Mouse (Mus musculus) megakaryocyte-erythroid progenitor cell, adult 5-6 weeks (primary cell): ENCODE data around the gene Lgr6. TPM values are rescaled to one million over a fixed set of nuclear protein-coding genes. Genes with fewer than 3 reads are reported as not detected.

ENCODE experiments used
- ATAC-seq: replicated peaks from 2 replicates; pipeline ENCODE4 v1.8.0; 2016; ENCODE audit warnings: mild to moderate bottlenecking, inconsistent platforms; ENCODE audit not compliant: severe bottlenecking, poor library complexity, low FRiP score, low TSS enrichment
- total RNA-seq, 2 experiments: library from RNA; stranded (forward) in 1 of 2; stranded (reverse) in 1 of 2; fragments of 200-1000, 215-1000 nt in 1 of 2; fragments of >200 nt in 1 of 2; fragmentation: Nextera tagmentation in 1 of 2; gene quantifications; 2 replicates each; pipeline ENCODE4 v1.2.3; 2014 to 2017

Lgr6 gene
- total RNA-seq, 2 experiments from 2014 or later = not detected

DNA sequence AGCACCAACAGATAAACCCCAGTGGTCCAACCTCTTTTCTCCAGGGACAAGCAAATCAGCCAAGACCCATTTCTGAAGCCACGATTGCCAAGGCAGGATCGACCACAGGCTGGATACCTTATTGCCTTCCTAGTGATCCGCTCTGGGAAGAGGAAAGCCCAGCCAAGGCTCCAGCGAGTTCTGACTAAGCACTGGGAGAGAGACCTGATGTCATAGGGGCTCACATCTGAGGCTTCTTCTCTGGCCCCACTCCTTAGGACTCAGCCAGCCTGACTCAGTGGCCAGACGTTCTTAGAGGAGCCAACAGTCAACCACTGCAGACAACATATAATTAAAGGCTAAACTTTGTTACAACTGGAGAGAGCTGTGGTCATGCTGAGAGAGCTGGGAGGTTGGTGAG is 83.1 kb downstream of the Lgr6 start:
- ATAC-seq = no peak

DNA sequence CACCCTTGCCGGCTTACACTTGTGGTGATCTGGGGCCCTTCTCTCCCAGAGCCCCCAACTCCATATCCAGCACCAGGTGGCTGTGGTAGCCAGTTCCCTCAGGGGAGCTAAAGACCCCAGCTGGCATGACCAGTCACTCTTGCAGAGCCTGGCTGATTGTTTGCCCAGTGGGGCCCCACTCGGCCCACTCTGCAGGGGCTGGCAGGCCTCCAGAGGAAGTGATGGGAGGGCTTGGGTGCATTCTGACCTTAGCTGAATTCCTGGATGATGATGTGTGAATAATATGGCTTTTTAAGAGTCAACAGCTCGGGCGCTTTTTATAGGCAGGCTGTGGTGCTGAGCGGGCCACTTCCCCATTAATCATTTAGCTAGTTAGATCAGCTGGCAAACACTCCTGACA is 84.1 kb downstream of the Lgr6 start:
- no peak for ATAC-seq

DNA sequence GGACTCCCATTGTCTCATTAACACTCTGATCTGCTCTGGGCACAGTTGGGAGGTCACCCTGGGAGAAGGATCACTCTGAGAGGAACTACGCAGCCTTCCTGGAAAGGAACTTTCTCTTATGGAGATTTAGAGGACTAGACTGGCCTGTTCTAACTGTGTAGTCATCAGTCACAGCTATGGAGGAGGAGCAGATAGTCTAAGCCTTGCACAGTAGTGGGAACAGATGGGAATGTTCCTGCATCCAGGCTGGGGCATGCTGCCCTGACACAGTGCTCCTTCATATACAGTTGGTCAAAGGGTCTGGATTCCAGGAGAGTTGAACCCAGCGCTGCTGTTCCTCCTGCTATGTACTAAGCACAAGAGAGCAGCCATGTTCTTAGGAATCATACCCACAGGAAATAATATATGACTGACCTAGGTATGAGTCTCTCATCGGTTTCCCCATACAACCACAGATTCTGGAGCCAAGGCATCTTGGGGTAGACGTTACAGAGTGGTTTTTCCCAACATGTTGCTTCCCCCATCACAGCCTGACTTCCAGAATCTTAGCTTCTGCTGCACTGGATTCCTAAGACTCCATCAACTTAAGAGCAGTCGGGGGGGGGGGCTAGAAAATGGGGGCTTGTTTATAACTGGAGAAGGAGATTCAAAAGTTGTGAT is 84.7 kb downstream of the Lgr6 start:
- ATAC-seq = no peak

DNA sequence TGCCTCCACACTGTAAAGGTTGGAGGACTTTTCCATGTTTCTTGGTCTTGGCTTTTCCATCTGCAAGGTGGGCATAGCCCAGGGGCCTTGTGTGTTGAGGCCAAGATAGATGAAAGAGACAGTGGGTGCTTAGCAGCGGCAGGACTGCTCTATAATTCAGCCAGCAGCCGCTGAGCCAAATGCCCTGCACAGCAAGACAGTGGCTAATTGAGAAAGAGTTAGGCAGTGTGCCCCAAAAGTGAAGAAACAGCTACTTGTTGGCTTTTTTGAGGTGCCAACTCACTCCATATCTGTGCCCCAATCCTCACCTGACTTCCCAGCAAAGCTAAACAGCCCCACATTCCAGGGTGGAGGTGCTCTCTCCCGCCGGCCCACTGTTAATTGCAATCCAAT is 85.3 kb downstream of the Lgr6 start:
- no peak for ATAC-seq

DNA sequence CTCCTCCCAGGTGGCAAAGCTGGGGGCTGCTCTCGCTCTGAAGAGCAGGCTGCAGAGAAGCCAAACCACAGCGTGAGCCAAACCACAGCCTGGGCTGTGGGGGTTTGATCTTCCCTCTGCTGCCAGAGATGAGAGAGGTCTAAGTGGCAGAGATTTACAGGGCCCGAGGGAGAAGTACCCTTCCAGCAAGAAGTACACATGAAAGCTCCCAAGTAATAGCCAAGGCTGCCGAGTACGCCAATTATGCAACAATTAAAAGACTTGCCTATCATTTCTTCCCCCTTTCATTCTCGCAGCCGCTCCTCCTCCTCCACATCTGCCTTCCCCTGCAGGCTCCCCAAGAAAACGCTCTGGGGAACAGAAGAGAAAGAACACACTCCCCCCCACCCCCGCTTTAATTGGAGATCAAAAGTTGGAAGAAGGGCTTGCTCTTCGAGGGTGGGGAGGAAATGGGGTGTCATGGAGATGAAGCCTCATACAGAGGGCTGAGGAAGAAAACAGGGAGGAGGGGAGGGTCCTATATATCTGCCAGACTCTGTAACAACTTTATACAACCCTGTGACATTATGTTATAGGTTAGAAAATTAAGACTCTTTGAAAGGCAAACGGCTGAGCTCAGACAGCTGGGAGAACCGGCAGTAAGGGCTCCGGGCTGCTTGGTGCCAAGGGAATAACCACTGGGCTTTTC is 85.8 kb downstream of the Lgr6 start:
- ATAC-seq = no peak

DNA sequence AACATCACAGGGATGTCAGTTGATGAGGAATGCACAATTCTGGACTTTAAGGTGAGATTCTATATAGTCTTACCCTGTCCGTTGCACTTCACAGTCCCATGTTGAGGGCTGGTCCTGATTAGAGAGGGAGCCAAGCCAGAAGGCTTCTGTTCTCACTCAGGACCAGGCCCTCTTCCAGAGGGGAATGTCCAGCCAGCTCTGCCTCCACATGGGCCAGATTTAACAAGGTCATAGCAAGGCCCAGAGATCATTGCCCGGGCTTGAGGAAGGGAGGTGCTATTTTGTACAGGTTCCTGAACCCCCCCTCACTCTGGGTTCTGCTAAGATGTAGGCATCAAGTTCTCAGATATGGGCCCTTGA is 87.4 kb downstream of the Lgr6 start:
- no peak for ATAC-seq

DNA sequence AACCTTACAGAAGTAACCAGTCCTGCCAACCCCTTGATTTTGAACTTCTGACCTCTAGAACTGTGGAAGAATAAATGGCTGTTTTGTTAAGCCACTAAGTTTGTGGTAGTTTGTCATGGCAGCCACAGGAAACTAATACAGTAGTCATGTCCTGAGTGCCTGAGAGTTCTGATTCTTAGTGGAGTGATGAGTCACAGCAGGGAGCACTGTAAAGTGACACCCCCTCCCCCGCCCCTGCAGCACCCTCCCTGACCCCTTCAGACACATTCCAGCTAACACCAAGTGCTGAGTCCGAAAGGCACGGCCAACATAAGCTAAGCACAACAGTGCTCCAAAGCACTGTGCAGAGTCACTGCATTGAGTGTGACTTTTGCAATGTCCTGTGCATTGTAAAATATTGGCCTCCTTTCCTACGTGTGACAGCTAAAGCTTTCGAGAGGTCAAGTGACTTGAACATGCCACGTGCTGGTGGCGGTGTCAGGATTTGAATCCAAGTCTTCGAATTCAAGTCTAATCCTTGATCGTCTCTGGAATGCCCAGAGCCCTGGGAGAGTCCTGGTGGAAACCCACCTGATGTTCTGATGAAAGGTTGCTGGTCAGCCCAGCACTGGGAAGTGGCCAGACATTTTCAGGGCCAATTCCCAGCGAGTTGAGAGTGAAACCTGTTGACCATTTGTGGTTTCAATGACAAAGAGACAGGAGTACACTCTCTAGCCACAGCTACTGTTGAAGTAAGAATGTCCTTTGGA is 88.0 kb downstream of the Lgr6 start:
- no peak for ATAC-seq

DNA sequence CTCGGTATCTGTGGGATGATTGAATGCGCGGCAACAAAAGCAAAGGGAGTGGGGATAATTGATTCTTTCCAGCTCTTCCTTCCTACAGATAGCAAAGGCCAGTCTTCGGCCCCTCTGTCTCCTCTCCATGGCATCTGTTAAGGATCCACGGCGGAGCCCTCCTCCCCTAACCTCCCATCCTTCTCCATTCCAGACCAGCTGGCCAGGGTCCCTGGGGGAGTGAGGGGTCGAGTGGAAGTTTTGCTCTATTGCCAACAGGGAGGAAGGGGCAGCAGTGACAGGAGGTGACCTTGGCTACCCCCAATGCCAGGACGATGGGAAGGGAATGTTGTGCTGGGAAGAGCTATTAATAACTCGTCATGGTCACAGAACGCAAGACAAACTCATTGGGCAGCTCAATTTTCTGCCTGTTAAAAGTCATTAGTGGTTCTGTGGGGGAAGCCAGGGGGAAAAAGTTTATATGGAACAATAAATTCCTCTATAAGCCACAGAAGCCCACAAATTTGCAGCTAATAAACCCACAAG is 90.1 kb downstream of the Lgr6 start:
- no peak for ATAC-seq

DNA sequence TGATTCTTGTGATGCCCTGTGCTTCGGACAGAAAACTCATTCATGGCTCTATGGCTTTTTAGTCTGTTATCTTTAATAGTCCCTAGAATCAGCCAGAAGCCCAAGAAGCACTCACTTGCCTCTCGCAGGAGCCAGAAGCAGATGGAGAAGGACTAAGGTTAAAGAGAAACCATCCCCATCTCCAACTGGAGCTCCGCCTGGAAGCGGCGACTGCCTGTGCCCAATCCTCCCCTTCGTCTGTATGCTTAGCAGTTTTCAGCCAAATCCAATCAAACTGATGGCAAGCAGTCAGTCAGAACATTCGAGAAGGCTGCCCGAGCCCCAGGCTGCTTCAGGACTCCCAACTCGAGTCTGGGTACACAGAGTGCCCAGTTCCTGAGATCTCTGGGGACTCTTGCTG is 92.6 kb downstream of the Lgr6 start:
- ATAC-seq = no peak

DNA sequence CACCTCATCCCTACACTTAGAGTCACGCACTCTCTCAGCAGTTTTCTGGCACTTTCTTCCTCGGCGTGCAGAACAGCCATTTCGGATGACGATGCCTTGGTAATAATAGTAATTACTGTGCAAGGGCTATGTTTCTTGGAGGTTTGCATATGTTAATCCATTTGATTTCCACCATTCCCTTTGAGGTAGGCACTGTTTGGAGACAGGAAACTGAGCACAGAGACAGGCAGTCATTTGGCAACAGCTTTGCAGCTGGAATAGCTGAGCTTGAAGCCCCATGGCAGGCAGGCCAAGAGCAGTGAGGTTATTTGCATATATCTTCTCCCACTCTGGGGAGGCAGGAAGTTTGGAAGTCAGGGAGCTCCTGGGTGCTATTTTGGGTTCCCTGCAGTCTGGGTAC is 93.2 kb downstream of the Lgr6 start:
- no peak for ATAC-seq

DNA sequence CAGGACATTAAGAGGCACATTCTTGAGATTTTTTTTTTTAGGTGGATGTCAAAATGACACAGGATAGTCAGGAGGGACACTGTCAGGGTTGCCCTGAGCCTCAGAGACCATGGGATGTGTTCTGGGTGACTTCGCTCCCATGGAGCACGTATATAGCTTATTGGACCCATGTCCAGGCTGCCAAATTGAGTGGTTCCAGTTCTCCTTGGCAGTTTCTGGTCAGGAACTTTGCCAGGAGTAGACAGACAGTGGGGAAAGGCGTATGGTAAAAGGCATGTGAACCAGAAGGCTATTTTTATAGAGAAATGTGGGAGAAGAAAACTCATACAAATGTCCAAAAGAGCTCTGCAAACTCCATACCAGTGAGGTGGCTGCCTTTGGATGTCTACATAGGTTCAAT is 95.2 kb downstream of the Lgr6 start:
- no peak for ATAC-seq

DNA sequence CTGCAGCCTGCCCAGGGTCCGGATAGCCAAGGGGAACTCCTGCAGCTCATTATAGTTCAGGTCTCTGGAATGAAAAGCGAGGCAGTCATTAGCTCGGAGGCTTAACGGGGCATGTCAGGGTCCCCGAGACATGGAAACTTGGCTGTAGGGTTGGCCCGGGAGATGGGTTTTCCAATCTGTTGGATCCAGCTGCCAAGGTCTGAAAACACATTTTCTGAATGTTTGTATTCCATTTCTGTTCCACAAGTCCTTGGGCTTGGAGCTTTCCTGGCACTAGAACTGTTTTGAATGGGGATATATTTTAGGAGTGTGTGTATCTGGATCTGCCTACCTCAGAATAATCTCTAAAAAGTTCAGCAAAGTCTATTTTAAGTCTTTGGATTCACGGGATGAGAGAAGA is 99.4 kb downstream of the Lgr6 start:
- ATAC-seq = no peak

DNA sequence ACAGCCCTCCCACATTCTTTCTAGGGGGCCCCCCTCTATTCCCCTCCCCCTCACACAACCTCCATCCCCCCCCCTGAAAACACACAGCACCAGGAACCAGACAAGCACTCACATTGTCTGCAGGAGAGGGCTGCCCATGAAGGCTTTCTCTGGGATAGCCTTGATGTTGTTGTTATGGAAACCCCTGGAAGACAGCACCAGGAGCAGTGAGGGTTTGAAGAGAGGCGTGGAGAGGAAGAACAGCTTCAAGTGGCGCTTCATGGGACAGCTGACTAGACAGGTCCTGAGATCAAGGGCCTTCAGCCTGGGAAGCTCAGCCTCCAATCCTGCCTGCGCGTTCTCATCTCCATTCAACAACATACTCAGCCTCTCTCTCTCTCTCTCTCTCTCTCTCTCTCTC is 101.7 kb downstream of the Lgr6 start:
- no peak for ATAC-seq

DNA sequence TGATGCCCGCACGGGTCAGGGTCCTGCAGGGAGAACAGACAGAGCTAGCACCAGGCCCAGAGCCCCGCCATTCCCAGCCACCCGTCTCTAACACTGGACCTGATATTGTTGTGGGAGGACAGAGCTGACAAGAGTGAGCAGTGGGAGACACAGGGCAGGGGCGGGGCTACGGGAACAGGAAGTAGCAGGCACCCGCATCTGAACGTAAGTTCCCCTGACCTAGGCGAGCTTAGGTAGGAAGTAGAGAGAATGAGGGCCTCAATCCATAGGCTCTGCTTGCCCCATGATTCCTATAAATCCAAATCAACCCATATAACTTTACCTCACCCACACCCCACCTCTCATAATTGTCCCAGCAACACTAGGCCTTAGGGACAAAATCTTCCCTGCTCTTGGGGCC is 104.5 kb downstream of the Lgr6 start:
- no peak for ATAC-seq

DNA sequence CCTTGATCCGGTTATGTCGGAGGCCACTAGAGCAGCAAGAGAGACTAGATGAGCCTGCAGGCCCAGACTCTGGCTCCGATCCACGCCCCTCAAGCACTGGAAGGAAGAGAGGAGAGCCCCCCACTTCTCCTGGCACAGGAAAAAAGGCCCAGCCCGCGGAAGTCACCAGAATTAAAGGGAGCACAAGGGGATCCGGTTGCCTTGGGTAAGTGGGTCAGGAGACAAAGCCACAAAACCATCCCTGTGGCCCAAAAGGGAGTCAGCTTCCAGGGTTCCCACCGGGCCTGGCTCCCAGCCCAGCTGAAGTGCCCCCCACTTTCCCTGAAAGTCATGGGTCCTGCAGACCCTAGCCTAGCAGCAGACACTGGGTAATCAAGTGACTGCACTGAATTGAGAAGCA is 106.8 kb downstream of the Lgr6 start:
- ATAC-seq = no peak

DNA sequence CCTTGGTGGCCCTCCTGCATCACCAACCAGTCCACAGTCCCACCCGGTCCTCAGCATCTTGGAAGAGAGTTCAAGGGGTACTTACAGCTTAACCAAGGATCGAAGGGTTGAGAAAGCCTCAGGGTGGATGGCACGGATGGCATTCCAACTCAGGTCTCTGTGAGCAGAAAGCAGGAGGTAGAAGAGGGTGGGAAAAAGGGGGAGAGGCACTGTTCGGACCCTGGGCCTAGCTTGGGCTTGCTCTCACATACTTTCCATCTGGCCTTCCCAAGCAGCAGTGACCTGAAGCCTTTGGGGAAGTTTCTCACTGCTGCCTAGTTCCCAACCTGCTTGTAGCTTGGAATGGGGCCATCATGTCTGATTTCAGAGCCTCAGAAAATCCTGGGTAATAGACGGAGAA is 107.5 kb downstream of the Lgr6 start:
- no peak for ATAC-seq

DNA sequence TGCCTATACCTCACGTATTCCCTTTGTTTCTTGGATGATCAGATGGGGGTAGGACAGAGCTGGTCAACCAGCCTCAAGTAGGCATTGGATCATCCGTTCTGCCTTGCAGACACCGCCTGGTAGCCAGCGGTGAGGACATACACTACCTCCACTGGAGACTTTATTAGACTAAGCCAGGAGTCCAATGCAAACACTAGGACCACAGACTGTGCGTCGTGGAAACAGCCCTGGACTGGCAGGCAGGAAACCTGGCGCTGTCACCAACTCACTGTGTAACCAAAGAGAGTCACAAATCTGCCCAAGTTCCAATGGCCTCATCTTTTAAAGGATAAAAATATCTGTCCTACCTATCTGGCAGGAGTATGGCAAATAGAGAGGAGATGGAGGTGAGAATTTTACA is 108.6 kb downstream of the Lgr6 start:
- no peak for ATAC-seq

DNA sequence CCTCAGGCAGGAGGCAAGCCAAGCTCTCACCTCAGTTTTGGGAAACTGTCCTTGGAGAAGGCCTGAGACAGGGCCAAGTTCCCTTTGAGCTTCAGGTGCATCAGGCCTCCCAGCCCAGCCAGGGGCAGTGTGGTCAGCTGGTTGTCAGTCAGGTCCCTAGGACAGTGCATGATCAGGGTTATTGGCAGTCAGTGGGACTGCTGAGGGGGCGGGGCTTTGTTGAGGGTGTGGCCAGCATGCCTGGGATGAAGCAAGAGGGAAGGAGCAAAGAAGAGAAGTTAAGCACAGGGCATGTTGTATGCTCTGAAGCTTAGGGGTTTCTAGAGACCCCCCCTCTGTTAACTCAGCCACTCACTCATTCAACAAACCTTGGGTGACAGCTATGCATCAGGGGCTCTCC is 109.1 kb downstream of the Lgr6 start:
- ATAC-seq = no peak

DNA sequence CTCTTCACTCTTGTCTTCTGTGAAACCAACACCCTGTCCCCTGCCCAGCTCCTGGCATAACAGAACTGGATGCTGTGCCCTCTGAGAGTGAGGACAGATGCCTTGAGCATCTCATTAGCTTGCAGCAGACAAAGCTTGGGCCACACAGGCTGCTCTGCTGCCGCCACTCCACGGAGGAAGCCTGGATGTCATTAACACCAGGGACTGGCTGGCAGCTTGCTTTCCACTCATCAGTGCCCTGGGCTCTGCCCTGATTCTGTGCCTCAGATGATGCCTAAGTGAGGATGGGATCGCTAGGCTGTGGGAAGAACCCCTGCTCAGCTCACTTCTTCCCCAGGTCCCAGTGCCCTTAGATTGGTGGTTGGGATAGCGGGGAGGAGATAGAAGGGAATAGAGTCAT is 109.6 kb downstream of the Lgr6 start:
- ATAC-seq = no peak

DNA sequence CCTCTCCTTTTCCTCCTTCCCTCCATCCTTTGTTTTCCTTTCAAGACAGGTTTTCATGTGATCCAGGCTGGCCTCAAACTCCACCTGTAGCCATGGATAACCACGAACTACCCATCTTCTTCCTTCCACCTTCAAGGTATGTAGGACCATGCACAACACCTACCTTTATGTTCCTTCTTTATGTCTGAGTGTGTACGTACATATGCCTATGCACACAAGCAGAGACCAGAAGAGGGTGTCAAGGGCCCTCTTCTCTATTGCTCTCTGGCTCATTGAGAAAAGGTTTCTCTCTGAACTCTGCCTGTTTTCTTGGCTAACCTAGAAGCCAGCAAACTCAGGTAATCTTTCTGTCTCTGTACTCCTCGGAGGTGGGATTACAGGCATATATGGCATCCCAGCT is 110.3 kb downstream of the Lgr6 start:
- no peak for ATAC-seq
